Mouse (Mus musculus) forebrain, postnatal 0 days (tissue): ENCODE measurements around the gene Cd52. TPM values are rescaled to one million over a fixed set of nuclear protein-coding genes. Genes with fewer than 3 reads are reported as not detected.

ENCODE experiments used
- ATAC-seq: fragments of 200-750 bp; cut with Nextera tagmentation; 2 replicates; pipeline ENCODE4 v1.8.0; 2017; ENCODE audit warnings: mild to moderate bottlenecking, moderate library complexity
- DNase-seq: peaks from one replicate; pipeline ENCODE4 v3.0.0-alpha.2; 2015
- H3K27ac ChIP-seq: fragments of 300-500 bp; sonication (generic); 2 replicates; pipeline ENCODE4 v1.5.1; 2014; ENCODE audit warnings: low read depth, mild to moderate bottlenecking, antibody characterized with exemption, low read length, moderate library complexity, mixed read lengths
- H3K27me3 ChIP-seq: fragments of 300-500 bp; sonication (generic); 2 replicates; pipeline ENCODE4 v1.6.1; 2014; ENCODE audit warnings: mild to moderate bottlenecking, low read length, mixed read lengths; ENCODE audit not compliant: insufficient read depth
- H3K36me3 ChIP-seq: fragments of 300-500 bp; sonication (generic); 2 replicates; pipeline ENCODE4 v1.6.1; 2014; ENCODE audit warnings: mild to moderate bottlenecking, moderate library complexity; ENCODE audit not compliant: insufficient read depth
- H3K4me1 ChIP-seq: fragments of 300-500 bp; sonication (generic); 2 replicates; pipeline ENCODE4 v1.6.1; 2014; ENCODE audit warnings: antibody characterized with exemption; ENCODE audit not compliant: insufficient read depth
- H3K4me2 ChIP-seq: fragments of 300-500 bp; sonication (generic); 2 replicates; pipeline ENCODE4 v1.6.1; 2014; ENCODE audit warnings: low read depth, mild to moderate bottlenecking, moderate library complexity
- H3K4me3 ChIP-seq: fragments of 300-500 bp; sonication (generic); 2 replicates; pipeline ENCODE4 v1.5.1; 2014; ENCODE audit warnings: low read depth, low read length, mixed read lengths
- H3K9ac ChIP-seq: fragments of 300-500 bp; sonication (generic); 2 replicates; pipeline ENCODE4 v1.6.1; 2014; ENCODE audit warnings: mild to moderate bottlenecking
- H3K9me3 ChIP-seq: fragments of 300-500 bp; sonication (generic); 2 replicates; pipeline ENCODE4 v1.6.1; 2016; ENCODE audit warnings: low read length
- CTCF ChIP-seq: sonication (generic); IDR thresholded peaks from 2 replicates; pipeline ENCODE4 v1.5.1; 2016; ENCODE audit warnings: antibody characterized with exemption, control low read depth, low read depth
- WGBS: fragments of 180-500 bp; shearing (Covaris S2); extraction: QIAGEN DNeasy Blood & Tissue Kit; methylation state at CpG from one replicate; pipeline ENCODE4 v1.1.7; 2014; 5-methylcytosine and 5-hydroxymethylcytosine counted together
- polyA plus RNA-seq: library from polyadenylated mRNA; unstranded; fragments of >200 nt; fragmentation: Nextera tagmentation; extraction: Ambion mirVana; gene quantifications from 2 replicates; pipeline ENCODE4 v1.2.1, GENCODE M21; 2015
- total RNA-seq: library from RNA; depleted of rRNA; stranded (reverse); fragments of >200 nt; gene quantifications from 2 replicates; pipeline ENCODE4 v1.2.3, GENCODE M21; 2014

Gene Cd52
- total and polyA plus RNA-seq, 2 experiments from 2014 or later: 2.0 to 4.1 TPM

DNA sequence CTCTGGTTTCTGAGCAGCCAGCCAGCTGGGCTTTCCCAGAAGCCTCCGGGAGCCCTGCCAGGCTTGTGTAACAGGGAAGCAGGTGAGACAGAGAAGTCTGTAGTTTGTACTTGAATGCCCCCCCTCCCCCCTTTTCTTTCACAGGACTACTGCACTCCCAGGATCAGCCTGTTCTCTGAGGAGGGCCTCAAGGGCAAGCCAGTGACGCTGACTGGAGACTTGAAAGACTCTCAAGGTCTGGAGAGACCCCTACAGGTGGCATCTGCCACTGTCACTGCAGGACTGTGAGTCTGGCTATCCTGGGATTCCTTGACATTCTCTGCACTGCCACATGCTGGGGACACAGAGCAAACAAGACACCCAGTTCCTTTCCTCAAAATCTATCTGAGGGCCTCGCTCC, 16.2 kb downstream of the Cd52 start:
- TF ChIP-seq CTCF: peak; percentile 72
- WGBS: 26% methylated on average over 3 of the region's 3 CpGs
- Histone ChIP-seq H3K9ac (no peak overlapping the region), H3K27ac (no peak overlapping the region), H3K4me2 (no peak overlapping the region), H3K9me3 (no peaks in the 10 kb centered on the region), H3K4me1 (no peaks in the 10 kb centered on the region), H3K36me3 (no peaks in the 10 kb centered on the region), H3K27me3 (0 out of 2 replicates have a peak, but pooled peaks cover 5% of the 10 kb centered on the region), H3K4me3 (no peak overlapping the region)
- DNase-seq (peak; percentile 52), ATAC-seq (peak; percentile 84)

DNA sequence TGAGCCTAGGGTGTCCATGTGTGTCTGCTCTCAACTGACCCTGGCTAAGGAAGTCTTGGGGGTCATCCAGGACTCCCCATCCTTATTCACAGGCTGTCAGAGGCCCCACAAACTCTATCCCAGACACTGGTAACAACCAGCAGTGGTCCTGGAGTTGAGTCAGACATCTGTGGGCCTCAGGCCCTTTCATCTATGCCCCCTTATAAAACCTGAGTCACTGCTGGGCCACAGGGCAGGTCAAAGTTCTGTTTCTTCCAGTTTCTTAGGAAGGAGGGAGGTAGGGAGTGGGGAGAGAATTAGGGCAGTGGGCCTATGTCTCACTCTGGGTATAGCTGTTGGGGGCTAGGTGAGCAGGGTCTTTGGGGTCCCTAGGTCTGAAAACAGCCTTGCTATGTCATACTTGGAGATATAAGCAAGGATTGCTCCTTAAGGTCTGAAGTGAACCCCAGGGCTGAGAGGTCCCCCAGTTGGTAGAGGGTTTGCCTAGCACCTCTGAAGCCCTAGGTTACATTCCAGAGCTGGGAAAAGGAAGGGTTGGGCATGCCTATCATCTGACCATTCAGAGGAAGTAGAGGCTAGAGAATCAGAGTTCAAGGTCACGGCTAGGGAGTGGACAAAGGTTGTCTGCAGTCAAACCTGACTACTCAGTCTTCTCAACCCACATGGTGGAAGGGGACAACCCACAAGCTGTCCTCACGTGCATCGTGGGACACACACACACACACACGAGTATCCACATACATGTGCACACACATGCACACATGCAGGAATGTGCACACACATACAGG, 25.9 kb downstream of the Cd52 start:
- Histone ChIP-seq H3K27ac (no peak overlapping the region), H3K4me2 (no peak overlapping the region), H3K4me1 (no peaks in the 10 kb centered on the region), H3K27me3 (no peaks in the 10 kb centered on the region), H3K36me3 (no peaks in the 10 kb centered on the region), H3K9ac (no peak overlapping the region), H3K9me3 (no peaks in the 10 kb centered on the region), H3K4me3 (no peak overlapping the region)
- DNase-seq (no peak), ATAC-seq (no peak)
- TF ChIP-seq CTCF: no peak
- WGBS: 91% methylated on average over 4 of the region's 4 CpGs

DNA sequence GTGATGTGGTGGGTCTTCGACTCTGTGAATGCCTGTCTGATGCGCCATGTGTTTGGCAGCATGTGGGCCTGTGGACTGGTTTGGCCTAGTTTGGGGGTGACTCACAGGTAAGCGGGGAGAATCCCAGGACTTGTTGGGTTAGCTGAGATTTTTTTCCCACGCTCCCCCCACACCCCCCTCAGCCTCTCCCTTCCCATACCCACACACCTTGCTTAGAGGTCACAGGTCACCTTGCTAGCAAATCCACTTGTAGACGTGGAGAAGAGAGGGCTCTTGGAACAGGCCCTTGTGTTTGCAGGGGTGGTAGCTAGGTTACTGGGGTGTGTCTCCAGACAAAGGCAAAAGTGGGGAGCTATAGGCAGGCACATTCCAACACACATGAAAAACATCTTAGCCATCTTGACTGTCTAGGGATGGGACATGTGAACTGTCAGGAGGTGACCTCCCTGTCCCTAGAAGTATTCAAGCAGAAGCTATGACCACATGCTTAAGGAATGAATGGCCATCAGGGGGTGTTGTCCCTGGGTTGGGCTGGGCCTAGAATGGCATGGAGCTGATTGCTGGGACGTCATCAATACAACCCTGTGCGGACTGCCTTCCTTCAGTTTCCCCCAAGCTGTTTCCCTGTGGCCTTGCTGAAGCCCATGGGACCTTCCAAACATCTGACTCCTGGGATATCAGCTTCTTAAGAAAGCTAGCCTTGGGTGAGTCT, 26.9 kb downstream of the Cd52 start:
- DNase-seq (no peak), ATAC-seq (no peak)
- WGBS: 80% methylated on average over 7 of the region's 7 CpGs
- no peaks in the 10 kb centered on the region for H3K4me1 ChIP-seq
- no peak overlapping the region for H3K4me2 ChIP-seq
- H3K4me3 ChIP-seq: no peak overlapping the region
- H3K36me3 ChIP-seq: no peaks in the 10 kb centered on the region
- no peaks in the 10 kb centered on the region for H3K27me3 ChIP-seq
- no peak overlapping the region for H3K9ac ChIP-seq
- no peak overlapping the region for H3K27ac ChIP-seq
- TF ChIP-seq CTCF: no peak
- H3K9me3 ChIP-seq: no peaks in the 10 kb centered on the region

DNA sequence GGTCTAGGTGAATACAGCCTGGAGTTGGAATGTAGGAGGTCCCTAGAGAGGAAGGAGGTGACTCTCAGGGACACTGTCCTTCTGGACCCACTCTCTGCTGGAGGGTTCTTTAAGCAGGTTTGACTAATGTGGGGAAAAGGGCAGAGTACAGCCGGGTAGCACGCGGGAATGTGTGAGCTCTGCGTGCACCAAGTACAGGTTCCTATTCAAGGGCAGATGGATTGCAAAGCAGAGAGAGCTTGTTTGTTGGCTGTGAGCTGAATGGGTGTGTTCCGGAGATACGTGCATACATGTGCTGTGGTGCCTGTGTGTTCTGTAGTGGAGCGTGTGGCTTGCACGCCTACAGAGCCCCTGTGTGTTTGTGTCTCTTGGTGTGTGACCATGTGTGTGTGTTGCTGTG, 27.5 kb downstream of the Cd52 start:
- H3K36me3 ChIP-seq: no peaks in the 10 kb centered on the region
- 91% methylated on average over 8 of the region's 8 CpGs for WGBS
- no peaks in the 10 kb centered on the region for H3K27me3 ChIP-seq
- DNase-seq (no peak), ATAC-seq (no peak)
- no peak overlapping the region for H3K9ac ChIP-seq
- H3K4me3 ChIP-seq: no peak overlapping the region
- no peaks in the 10 kb centered on the region for H3K9me3 ChIP-seq
- H3K4me2 ChIP-seq: no peak overlapping the region
- no peak overlapping the region for H3K27ac ChIP-seq
- TF ChIP-seq CTCF: no peak
- no peaks in the 10 kb centered on the region for H3K4me1 ChIP-seq

DNA sequence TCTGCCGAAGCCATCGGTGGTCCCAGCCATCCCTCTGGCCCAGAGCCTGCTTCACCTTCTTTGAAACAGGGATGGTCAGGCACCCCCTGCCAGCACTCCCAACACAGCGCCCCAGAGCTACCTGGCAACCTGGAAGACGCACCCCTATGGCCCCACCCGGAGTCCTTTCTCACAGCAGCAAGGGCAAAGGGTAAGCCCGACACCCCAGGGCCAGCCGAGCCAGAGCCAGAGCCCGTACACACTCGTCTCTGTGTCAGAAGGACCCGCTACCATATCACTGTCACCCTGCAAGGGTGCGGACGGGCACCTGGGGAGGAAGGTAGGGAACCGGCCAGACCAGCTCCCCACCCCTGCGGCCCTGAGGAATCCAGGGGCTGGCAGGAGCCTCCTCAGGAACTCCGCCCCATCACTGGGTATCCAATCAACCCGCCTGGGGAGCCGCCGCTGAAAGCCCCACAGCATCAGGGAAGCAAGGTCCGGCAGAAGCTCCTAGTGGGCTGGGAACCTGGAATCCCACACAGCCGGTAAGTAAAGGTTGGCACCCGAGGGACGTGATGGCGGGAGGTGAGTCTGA, 29.4 kb downstream of the Cd52 start:
- Histone ChIP-seq H3K27me3 (no peaks in the 10 kb centered on the region), H3K27ac (no peak overlapping the region), H3K4me3 (no peak overlapping the region), H3K9ac (no peak overlapping the region), H3K9me3 (no peaks in the 10 kb centered on the region), H3K4me2 (no peak overlapping the region), H3K36me3 (no peaks in the 10 kb centered on the region), H3K4me1 (no peaks in the 10 kb centered on the region)
- no peak for TF ChIP-seq CTCF
- 23% methylated on average over 23 of the region's 23 CpGs for WGBS
- DNase-seq (no peak), ATAC-seq (no peak)

DNA sequence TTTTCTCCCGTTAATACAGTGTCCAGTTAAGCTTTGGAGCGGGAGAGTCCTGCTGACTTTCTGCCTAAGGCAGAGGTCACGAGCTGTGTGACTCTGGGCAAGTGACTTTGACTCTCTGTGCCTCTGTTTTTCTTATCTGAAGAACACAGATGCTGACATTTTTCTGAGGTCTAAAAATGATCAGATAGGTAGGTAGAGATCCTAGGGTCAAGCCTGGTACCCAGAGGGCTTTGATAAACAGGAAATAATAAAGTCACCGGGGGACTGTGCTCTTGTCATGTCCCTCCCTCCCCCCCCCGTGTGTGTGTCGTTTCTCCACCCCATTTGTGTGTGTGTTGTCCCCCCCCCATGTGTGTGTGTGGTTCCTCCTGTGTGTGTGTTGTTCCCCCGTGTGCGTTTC, 32.3 kb downstream of the Cd52 start:
- TF ChIP-seq CTCF: no peak
- WGBS: 67% methylated on average over 8 of the region's 8 CpGs
- no peak for ATAC-seq
- no peak overlapping the region for H3K9ac ChIP-seq
- H3K4me1 ChIP-seq: no peaks in the 10 kb centered on the region
- H3K27me3 ChIP-seq: no peaks in the 10 kb centered on the region
- no peak for DNase-seq
- H3K27ac ChIP-seq: no peak overlapping the region
- no peaks in the 10 kb centered on the region for H3K9me3 ChIP-seq
- H3K4me3 ChIP-seq: no peak overlapping the region
- H3K36me3 ChIP-seq: no peaks in the 10 kb centered on the region
- H3K4me2 ChIP-seq: no peak overlapping the region

DNA sequence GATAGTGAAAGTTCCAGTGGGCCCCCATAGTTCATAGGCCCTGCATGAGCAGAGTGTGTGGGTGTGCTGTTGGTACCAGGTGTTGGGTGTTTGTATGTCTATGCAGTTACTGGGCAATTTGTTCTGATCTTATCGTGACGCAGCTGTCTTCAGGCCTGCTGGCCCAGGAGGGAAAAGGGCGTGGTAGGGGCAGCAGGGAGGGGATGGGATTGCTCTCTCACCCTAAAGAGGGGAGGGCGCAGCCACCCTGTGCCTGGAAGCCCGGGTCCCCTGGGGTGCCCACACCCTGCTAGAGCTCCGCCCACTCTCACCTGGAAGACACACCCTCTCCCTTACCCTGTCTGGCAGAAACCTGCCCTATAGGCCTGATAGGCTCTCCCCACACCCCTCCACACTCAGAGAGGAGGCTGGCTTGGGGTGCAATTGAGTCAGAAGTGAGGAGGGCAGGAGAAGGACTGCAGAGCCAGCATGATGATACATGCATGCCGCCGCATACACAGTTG, 32.9 kb downstream of the Cd52 start:
- Histone ChIP-seq H3K36me3 (no peaks in the 10 kb centered on the region), H3K4me3 (no peak overlapping the region), H3K27me3 (no peaks in the 10 kb centered on the region), H3K4me2 (no peak overlapping the region), H3K27ac (no peak overlapping the region), H3K4me1 (no peaks in the 10 kb centered on the region), H3K9me3 (no peaks in the 10 kb centered on the region), H3K9ac (no peak overlapping the region)
- 59% methylated on average over 8 of the region's 8 CpGs for WGBS
- DNase-seq: no peak
- no peak for TF ChIP-seq CTCF
- no peak for ATAC-seq
